Mouse (Mus musculus): ENCODE measurements at regions not wholly inside any gene's neighbourhood (a gene's known extent, or its start where the extent isn't known, plus 50 kb on each side); places are given as distances from the start of the nearest gene placed in this dataset.

DNA sequence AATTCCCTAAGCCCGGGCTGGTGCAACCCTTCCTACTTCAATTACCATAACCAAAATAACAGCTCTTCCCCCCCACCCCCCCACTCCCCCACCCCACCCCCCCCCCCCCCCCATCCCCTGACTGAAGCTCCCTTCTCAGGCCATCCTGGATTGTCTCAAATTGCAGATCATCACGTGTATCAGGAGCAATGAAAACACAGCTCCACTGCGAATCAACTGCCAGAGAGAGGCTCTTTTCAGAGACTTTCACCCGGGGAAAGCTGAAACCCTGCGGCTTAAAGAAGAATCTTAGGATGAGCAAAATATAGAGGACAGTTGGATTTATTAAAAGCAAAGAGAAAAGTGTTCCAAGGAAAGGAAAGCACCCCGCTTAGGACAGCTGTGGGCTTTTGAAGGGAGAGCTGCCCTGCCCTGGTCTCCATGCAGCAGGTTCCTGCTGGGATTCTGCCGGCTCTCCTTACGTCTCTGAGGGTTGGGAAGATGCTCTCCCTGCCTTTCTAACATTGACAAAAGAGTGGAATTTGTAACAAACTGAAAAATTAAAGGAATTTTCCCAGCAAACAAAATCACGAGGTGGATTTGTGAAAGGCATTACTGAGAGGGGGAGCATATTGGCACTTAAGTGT is 88.6 kb upstream of the Qrfpr start:
- Histone ChIP-seq H3K4me3 (ENCODE audit: low read depth, low read length) (no peak overlapping the region), H3K27me3 (ENCODE audit: control insufficient read depth, insufficient read depth, low read length) (no peaks in the 10 kb centered on the region), H3K9me3 (ENCODE audit: control insufficient read depth, low read depth, low read length) (no peaks in the 10 kb centered on the region), H3K27ac (ENCODE audit: low read length) (no peak overlapping the region), H3K4me1 (ENCODE audit: control insufficient read depth, insufficient read depth, low read length) (no peaks in the 10 kb centered on the region), H3K36me3 (ENCODE audit: control insufficient read depth, insufficient read depth, low read length) (no peaks in the 10 kb centered on the region), H3K4me2 (replicated peaks; ENCODE audit: low read depth, low read length) (peak overlapping the region; percentile 16; the same call in 1 of the 2 replicates), H3K9ac (replicated peaks; ENCODE audit: low read depth, low read length) (no peak overlapping the region)
- ATAC-seq (ENCODE audit: insufficient number of reproducible peaks, insufficient read depth, low FRiP score, low read depth), result peak; percentile 23; the same call in 1 of the 2 replicates
- WGBS, result 2% methylated on average over 9 of the region's 9 CpGs

DNA sequence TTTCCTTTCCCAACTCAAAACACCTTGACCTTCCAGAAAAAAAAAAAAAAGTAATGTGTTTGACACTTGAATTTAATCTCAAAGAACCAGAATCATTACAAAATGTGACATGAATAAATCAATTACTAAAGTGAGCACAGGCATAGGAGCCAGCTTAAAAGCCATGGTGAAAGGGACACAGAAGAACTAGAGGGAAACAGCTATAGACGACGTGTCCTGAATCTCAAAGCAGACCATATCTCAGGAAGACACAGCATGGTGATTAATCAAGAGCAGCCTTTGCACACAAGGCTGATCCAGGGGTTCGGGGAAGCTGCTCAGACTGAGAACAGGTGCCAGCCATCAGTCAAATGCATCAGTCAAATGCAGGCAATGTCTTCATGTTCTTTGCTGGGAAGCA is 74.7 kb upstream of the Qrfpr start:
- H3K27ac ChIP-seq (ENCODE audit: low read length), result no peak overlapping the region
- H3K9ac ChIP-seq (replicated peaks; ENCODE audit: low read depth, low read length), result no peak overlapping the region
- no peak overlapping the region for H3K4me2 ChIP-seq (replicated peaks; ENCODE audit: low read depth, low read length)
- 33% methylated on average over 3 of the region's 3 CpGs for WGBS
- no peaks in the 10 kb centered on the region for H3K4me1 ChIP-seq (ENCODE audit: control insufficient read depth, insufficient read depth, low read length)
- H3K4me3 ChIP-seq (ENCODE audit: low read depth, low read length), result no peak overlapping the region
- H3K27me3 ChIP-seq (ENCODE audit: control insufficient read depth, insufficient read depth, low read length), result no peaks in the 10 kb centered on the region
- no peaks in the 10 kb centered on the region for H3K36me3 ChIP-seq (ENCODE audit: control insufficient read depth, insufficient read depth, low read length)
- H3K9me3 ChIP-seq (ENCODE audit: control insufficient read depth, low read depth, low read length), result no peaks in the 10 kb centered on the region
- ATAC-seq (ENCODE audit: insufficient number of reproducible peaks, insufficient read depth, low FRiP score, low read depth), result no peak

DNA sequence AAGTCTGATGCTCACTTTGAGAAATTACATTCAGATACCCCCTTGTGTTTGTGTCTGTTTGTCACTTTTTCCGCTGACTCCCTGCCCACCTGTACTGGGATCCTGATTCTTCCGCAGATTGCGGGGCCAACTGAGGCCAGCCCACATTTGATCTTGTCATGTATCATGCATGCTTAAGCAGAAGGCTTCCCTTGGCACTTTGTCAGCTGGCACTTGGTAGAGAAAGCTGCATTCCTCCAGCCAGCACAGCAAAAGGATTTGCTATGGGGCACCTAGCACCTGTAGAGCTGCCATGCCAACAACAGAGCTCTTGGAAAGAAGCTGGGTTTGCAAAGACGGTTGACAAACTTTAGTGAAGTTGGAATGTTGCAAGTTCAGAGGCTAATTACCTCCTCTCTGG is 69.9 kb upstream of the Qrfpr start:
- no peak for ATAC-seq (ENCODE audit: insufficient number of reproducible peaks, insufficient read depth, low FRiP score, low read depth)
- no peaks in the 10 kb centered on the region for H3K9me3 ChIP-seq (ENCODE audit: control insufficient read depth, low read depth, low read length)

DNA sequence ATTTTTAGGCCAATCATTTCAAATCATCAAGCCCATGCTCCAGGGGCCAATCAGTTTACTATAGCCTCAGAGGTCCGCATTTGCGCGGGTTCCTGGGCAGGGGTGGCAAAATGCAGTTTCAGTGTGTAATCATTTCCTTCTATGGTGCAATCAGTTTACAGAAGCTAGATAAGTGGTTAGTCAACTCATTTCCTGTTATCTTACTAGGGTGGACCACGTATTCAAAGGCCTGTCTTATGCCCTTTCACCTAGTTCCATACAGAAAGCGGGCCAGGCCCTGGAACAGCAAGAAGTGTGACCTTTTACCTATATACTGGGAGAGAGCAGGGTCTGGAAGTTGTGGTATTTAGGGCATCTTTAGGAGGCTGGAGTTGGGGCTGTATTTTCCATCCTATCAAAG is 62.0 kb upstream of the Qrfpr start:
- ATAC-seq (ENCODE audit: insufficient number of reproducible peaks, insufficient read depth, low FRiP score, low read depth), result no peak
- WGBS, result 73% methylated on average over 5 of the region's 5 CpGs
- Histone ChIP-seq H3K9ac (replicated peaks; ENCODE audit: low read depth, low read length) (no peak overlapping the region), H3K4me1 (ENCODE audit: control insufficient read depth, insufficient read depth, low read length) (no peaks in the 10 kb centered on the region), H3K4me2 (replicated peaks; ENCODE audit: low read depth, low read length) (no peak overlapping the region), H3K27me3 (ENCODE audit: control insufficient read depth, insufficient read depth, low read length) (no peaks in the 10 kb centered on the region), H3K27ac (ENCODE audit: low read length) (no peak overlapping the region), H3K4me3 (ENCODE audit: low read depth, low read length) (no peak overlapping the region), H3K9me3 (ENCODE audit: control insufficient read depth, low read depth, low read length) (no peaks in the 10 kb centered on the region), H3K36me3 (ENCODE audit: control insufficient read depth, insufficient read depth, low read length) (no peaks in the 10 kb centered on the region)

More for the DNA sequence above, 69.9 kb upstream of the Qrfpr start:
- Histone ChIP-seq H3K4me2 (replicated peaks; ENCODE audit: low read depth, low read length) (no peak overlapping the region), H3K4me3 (ENCODE audit: low read depth, low read length) (no peak overlapping the region), H3K9ac (replicated peaks; ENCODE audit: low read depth, low read length) (no peak overlapping the region), H3K36me3 (ENCODE audit: control insufficient read depth, insufficient read depth, low read length) (no peaks in the 10 kb centered on the region), H3K27ac (ENCODE audit: low read length) (no peak overlapping the region), H3K4me1 (ENCODE audit: control insufficient read depth, insufficient read depth, low read length) (no peaks in the 10 kb centered on the region), H3K27me3 (ENCODE audit: control insufficient read depth, insufficient read depth, low read length) (no peaks in the 10 kb centered on the region)
- WGBS, result 94% methylated on average over 4 of the region's 4 CpGs

DNA sequence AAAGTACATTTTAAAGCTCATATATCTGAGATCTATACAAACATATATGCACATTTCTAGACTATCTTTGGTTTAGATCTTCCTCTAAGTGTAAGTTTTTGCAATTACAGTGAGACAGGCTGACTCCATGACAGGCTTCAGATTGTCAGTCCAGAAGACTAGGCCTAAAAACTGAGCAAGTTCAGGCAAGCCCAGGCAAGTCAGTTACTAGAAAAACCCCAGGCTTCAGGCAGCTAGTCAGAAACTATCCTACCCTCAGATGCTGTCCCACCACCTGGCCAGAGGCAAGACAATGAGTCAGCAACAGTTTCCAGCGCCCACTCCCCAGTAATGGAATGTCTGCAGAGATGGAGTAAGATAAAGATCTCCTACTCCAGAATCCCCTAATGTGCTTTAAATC is 53.4 kb upstream of the Qrfpr start:
- no peak overlapping the region for H3K4me2 ChIP-seq (replicated peaks; ENCODE audit: low read depth, low read length)
- WGBS, result 53% methylated on average over 1 of the region's 1 CpGs
- no peak overlapping the region for H3K4me3 ChIP-seq (ENCODE audit: low read depth, low read length)
- no peaks in the 10 kb centered on the region for H3K9me3 ChIP-seq (ENCODE audit: control insufficient read depth, low read depth, low read length)
- ATAC-seq (ENCODE audit: insufficient number of reproducible peaks, insufficient read depth, low FRiP score, low read depth), result no peak
- H3K36me3 ChIP-seq (ENCODE audit: control insufficient read depth, insufficient read depth, low read length), result no peaks in the 10 kb centered on the region
- no peaks in the 10 kb centered on the region for H3K27me3 ChIP-seq (ENCODE audit: control insufficient read depth, insufficient read depth, low read length)
- H3K27ac ChIP-seq (ENCODE audit: low read length), result no peak overlapping the region
- H3K9ac ChIP-seq (replicated peaks; ENCODE audit: low read depth, low read length), result no peak overlapping the region
- no peaks in the 10 kb centered on the region for H3K4me1 ChIP-seq (ENCODE audit: control insufficient read depth, insufficient read depth, low read length)
